Mouse (Mus musculus): Measurements from ENCODE around the gene Gjb6.

The Gjb6 gene

GRCm38 (mm10) chr14:57084180-57084668 is 49.2 kb downstream of the Gjb6 start:
- no peak for DNase-seq (ENCODE audit: low spot score in 2 of 2)

- DNase-seq (ENCODE audit: low spot score in 2 of 2): no peak
Measured at GRCm38 (mm10) chr14:57082863-57083262, 50.5 kb downstream of the Gjb6 start.

- no peak for DNase-seq (ENCODE audit: low spot score in 2 of 2)
Measured at GRCm38 (mm10) chr14:57075537-57075936, 57.9 kb downstream of the Gjb6 start.

Measured in right cerebral cortex, postnatal 36 days (tissue).